Mouse (Mus musculus): ENCODE data around the gene Smarca2. TPM values are rescaled to one million over a fixed set of nuclear protein-coding genes. Genes with fewer than 3 reads are reported as not detected.

The Smarca2 gene
- 15.3 and 15.7 TPM in 2 replicates for polyA plus RNA-seq (2012; rRNA removed)

GRCm38 (mm10) chr19:26604755-26605300, at the start of gene Smarca2:
Gene Smarca2 (plus strand): TSS chr19:26605050.

